Mouse (Mus musculus) left cerebral cortex, postnatal 10 days (tissue): Measurements from ENCODE around the gene S100a5. TPM values are rescaled to one million over a fixed set of nuclear protein-coding genes. Genes with fewer than 3 reads are reported as not detected.

Experiments used
- DNase-seq, 2 experiments: peaks; one replicate each; pipeline ENCODE4 v3.0.0; 2021 to 2022; ENCODE audit warnings: low spot score in 2 of 2, mixed read lengths in 1 of 2; ENCODE audit errors: extremely low spot score in 1 of 2
- intact Hi-C: fragments of 180-260 bp; cut with DNase I; formaldehyde crosslinking; loops from one replicate; pipeline ENCODE4 v1.15.1; 2025
- total RNA-seq, 2 experiments: library from RNA; stranded (reverse); gene quantifications; 2 replicates each; pipeline ENCODE4 v1.2.3; 2021

Gene S100a5
- total RNA-seq, 2 experiments from 2014 or later: not detected

DNA sequence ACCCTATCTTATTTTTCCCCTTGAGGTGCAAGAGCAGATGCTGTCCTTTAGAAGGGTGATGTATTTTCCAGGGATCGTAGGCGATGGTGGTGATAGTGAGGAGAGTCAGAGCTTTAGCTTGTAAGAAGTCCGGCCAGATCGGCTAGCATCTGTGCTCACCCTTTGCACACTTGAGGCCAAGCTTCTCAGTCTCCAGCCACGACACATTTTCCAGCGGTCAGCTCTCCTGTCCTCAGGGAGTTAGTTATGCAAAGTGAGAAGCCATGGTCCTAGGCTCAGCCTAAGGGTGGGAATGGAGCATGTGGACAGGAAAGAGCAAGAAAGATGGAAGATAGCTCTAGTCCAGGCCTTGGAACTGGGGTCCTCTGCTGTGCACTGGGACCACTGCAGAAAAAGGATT is 11.5 kb upstream of the S100a5 start:
- DNase-seq: no peak
- intact Hi-C loops: no loop called here

DNA sequence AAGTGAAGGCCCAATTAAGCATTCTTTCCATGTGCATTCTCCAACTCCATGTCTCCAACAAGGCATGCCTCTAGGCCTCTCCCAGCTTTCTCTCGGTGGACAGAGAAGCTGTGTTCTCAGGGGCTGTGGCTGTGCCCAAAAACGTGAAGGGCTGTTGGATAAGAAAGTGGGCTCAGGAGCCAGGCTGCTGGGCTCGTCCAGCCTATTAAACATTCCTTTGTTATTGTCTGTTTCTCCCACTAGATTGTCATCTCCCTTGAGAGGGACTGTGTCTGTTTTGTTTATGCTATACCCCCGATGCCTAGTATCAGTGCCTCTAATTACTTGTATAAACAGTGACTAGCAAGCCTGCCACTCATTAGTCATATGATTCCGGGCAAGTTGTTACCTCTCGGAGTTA is 10.6 kb upstream of the S100a5 start:
- no peak for DNase-seq
- intact Hi-C loops: no loop called here

DNA sequence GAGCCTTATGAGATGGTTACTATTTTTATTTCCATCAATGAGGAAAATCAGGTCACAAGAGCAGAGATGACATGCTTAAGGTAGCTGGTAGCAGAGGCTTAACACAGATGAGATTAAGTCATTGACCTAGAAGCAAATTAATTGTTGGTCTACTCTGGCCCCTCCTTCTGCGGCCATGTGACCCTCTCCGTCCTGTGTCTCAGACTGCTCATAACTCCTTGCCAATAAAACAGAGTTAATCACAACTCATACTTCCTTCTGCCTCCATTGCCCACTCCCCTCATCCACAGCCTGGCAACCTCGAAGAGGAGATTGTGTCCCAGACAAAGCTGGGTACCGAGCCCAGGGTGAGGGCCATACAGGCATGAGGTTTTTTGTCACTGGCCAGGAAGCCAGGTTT is 10.1 kb upstream of the S100a5 start:
- intact Hi-C loops: no loop called here
- no peak for DNase-seq

DNA sequence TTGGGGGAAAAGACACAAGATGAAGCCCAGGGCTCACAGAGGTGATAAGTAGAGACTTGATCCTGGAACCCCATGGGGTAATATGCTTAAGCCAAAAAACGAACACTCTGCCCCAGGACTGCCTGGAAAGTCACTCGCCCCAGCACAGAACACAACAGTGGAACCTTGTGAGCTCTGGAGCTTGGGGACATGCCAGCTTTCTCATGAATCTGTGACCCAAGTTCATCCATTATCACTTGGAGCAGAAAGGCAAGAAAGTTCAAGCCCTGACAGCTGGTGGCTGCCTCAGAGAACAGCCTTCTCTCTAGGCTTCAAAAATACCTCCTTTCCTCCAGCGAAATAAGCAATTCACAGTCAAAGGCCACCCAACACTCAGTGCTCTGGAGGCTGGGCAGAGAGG is 8.9 kb upstream of the S100a5 start:
- intact Hi-C loops: no loop called here
- no peak for DNase-seq

DNA sequence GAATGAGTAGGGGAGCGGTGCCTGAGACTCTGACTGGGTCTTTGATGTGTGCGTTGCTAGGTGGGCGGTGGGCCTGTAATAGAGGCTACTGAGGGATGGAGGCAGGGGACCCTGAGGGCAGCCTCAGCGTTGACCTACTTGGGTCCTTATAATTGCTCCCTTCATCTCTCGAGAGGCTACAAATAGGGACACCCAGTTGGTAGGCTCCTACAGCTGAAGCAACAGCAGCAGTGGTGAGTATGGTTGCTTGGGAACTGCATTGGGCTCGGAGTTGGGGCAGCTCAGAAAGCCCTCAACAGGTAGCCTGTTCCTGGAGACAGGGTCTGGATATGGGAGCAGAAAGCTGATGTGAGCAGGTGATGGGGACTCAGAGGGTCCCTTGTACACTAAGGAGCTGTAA is 8.3 kb upstream of the S100a5 start:
- DNase-seq: no peak
- intact Hi-C loops: no loop called here

DNA sequence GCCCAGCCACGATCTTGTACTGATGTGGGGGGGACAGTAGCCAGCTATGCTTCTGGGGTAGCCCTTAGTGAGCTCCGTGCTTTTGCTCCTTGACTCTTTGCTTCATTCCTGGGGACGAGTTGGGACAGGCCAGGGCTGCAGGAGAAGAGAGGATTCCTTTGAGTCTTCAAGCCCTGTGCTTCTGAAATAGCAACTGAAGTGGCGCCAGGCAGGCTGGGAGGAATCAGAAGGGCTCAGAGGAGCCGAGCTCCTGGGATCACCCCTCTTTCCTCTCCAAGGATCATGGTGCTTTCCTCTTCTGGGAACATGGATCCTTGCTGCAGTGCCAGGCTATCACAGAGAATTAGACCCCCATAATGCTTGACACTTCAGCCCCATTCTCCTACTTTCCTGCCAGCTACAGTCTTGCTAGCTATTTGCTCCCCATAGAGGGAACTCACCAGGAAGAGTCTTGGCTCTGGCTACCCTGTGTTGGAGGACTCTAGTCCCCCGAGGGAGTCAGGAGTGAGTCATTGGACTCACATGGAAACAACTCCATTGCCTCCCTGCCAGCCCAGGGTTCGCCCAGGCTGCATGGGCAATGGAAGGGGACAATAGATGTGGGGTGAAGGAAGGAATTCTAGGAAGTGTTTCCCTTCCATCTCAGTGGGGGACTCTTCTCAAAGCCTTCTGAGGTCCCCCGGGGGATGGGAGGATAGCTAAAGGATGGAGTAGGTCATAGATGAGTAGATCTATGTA is 7.7 kb upstream of the S100a5 start:
- intact Hi-C loops: no loop called here
- DNase-seq: no peak

DNA sequence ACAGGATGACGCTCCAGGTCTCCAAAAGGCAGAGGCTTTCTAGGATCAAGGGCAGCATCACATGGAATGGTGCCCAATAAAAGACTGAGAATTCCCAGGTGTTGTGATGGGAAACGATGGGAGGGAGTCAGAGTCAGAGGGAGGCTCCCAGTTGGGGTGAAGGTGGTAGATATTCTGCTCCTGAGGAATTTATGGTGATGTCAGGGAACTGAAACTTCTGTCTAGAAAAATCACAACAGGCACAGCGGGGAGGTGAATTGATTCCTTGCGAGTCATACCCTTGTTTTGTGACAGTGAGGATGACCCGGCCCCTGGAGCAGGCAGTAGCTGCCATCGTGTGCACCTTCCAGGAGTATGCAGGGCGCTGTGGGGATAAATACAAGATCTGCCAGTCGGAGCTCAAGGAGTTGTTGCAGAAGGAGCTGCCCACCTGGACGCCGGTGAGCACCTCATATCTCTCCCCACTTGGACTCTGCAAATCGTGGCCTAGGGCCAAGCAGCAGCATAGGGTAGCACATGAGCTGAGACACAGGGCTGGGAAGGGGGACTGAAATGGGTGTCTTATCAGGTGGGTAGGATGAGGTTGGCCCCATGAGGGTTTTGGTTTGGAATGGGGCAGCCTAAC is 6.7 kb upstream of the S100a5 start, which contains the start of gene Gm42674:
TSS of gene Gm42674 (plus strand) at position 419 of the 625 bp plus-strand sequence.
- DNase-seq: no peak
- intact Hi-C loops: no loop called here

DNA sequence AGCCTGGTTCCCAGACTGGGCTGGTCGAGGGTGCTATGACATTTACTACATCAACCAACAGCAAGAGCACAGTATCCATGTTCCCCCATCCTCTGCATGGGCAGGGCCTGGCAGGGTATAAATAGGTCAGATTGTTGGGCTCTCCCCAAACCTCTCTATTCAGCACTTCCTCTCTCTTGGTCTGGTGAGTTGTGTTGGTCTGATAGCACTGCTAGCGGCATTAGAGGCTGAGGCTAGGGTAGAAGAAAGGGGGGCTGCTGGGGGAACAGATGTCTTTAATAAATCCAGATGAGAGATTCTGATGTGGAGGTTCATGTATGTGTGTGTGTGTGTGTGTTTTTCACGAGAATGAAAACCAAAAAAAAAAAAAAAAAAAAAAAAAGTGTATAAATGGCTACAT is 4.7 kb upstream of the S100a5 start, which contains the start of gene S100a4:
TSS of gene S100a4 (plus strand) at position 149 of the 400 bp plus-strand sequence.
- intact Hi-C loops: no loop called here
- DNase-seq: no peak

DNA sequence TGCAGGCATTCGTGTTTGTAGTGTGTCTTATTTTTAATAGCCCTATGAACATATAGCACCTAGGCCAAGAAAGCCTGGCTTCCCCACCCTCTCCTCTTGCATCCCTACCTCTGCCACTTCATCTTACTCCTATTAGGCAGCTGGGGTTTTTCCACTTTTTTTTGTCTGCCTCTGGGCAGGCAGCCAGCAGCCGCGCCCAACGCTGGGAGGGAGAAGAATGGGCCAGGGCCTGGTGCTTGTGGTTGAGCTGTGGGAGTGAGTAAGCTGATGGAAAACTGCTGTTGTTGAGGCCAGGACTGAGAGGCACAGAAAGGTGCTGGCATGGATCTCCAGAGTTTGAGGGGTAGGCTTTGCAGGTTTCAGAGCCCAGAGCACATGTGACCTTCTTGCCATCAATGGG is 3.9 kb upstream of the S100a5 start:
- intact Hi-C loops: no loop called here
- peak in 1 of 2 experiments; percentile 76 for DNase-seq

DNA sequence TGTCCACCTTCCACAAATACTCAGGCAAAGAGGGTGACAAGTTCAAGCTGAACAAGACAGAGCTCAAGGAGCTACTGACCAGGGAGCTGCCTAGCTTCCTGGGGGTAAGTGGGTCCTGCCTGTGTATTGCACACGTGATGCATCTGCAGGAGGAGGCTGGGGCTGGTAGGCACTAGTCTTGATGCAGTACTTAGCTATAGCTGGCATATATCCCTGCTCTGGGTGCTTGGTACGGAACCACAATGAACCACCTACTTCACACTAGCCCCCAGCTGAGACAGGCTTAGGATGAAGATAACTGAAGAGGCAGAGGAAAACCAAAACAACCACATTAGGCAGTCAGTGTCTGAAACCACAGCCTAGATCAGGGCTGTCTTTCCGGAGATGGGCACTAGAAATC is 3.3 kb upstream of the S100a5 start:
- DNase-seq: no peak
- intact Hi-C loops: no loop called here

DNA sequence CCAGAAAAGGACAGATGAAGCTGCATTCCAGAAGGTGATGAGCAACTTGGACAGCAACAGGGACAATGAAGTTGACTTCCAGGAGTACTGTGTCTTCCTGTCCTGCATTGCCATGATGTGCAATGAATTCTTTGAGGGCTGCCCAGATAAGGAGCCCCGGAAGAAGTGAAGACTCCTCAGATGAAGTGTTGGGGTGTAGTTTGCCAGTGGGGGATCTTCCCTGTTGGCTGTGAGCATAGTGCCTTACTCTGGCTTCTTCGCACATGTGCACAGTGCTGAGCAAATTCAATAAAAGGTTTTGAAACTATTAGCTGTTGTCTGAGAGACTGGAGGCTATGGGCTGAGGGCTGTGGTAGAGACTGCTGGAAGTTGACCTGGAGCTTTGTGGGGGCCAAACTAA is 2.6 kb upstream of the S100a5 start:
- intact Hi-C loops: no loop called here
- no peak for DNase-seq

DNA sequence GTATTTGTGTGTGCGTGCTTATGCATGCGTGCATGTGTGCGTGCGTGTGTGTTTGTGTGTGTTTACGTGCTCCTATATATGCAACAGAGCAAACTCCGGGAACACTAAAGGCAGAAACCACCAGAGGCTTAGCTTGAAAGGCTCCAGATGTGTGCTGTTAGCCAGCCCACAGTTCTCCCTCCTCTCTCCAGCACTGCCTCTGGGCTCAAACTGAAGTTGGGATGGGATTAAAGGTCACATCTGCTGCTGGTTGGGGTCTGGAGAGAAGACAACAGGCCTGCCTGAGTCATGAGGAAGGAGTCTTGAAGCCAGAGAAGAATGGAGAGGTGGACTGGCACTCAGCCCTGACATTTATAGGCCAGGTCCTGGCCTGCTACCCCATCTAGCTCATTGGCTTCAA is 2.1 kb upstream of the S100a5 start:
- no peak for DNase-seq
- intact Hi-C loops: no loop called here

DNA sequence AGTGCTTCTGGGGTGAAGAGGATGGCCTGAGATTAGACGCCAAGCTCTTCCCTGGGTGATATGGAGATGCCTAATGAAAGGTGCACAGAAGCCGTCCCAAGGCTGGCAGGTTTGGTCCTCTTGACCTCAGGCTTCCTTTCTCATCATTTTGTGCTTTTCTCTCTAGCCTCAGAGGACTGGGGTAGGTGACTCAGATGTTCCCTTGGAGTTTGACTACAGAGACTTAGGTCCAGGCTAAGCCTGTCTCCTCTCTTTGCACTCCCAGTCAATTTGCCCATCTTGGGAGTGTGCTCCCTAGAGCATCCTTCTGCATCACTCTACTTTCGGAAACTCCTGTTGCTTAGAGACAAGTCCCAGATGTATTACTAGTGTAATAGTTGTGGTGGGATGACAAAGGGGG is 962 bp upstream of the S100a5 start:
- DNase-seq: no peak
- intact Hi-C loops: no loop called here

DNA sequence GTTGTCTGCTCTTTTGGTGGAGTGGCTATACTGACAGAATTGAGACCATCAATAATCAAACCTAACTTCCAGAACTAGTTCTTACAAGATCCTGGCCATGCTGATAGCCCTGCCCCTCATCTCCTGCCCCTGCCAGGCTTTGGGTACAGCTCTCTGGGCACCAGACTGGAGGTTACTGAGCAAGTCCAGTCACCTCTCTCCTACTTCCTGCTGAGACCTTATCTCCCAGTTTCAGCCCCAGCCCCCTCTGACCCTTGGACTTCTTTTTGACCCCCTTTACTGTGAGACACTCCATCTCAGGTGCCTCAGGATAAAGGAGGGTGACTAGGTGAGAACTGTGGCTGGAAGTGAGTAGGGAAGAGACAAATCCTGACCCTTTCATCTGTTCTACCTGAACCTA is 779 bp downstream of the S100a5 start:
- intact Hi-C loops: no loop called here
- no peak for DNase-seq

DNA sequence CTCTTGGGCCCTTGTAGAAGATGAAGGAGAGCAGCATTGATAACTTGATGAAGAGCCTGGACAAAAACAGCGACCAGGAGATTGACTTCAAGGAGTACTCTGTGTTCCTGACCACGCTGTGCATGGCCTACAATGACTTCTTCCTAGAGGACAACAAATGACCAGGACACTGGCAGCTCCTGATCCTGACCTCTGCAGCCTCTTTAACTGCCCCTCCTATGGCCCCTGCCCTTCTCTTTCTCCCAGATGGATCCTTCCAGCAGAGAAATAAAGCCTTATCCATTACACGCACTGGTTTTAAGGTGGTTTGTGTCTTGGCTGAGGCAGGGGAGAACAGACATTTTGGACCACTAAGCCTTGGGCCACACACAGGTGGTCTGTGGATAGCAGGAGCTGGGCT is 3.2 kb downstream of the S100a5 start:
- intact Hi-C loops: no loop called here
- no peak for DNase-seq

DNA sequence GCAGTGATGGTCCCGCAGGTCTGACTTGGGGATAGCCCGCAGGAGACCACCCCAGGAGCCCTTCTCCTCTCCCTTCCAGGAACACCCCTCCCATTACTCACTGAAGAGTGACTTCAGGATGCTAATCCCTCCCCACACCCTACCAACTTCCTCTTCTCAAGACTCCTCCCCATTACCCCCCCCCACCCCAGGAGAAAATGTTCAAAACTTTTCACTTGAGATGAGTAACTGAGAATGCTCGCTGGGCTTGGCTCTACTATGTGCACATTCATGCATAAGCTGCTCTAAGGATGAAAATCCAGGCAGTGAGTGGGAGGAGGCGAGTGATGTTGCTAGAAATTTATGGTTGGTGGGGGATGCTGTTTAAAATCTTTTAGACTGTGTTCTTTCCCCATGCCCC is 3.7 kb downstream of the S100a5 start:
- no peak for DNase-seq
- intact Hi-C loops: no loop called here

DNA sequence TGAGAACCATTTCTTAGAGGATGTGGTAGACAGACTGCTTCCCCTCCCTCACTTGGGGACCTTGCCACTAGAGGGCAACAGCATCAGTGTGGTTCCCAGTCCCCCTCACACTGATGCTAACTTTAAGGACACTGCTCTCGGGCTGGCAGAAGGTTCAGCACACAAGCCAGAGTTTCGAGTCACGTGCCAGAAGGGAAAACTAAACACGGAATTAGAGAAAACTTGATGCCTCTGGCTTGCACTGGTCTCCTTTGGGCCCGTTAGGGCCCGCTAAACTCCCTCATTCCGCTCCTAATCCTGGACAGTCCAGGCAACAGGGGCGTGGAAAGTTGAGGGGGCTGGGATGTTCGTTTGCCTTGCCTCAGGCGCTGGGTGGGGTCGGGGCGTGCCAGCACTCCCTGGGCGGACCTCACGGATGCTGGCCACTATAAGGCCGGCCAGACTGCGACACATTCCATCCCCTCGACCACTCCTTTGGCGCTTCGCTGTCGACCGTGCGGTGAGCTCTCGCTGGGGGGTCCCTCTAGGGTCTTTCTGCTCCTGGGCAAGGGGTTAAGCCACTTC is 4.5 kb downstream of the S100a5 start, which contains the start of gene S100a6:
TSS of gene S100a6 (plus strand) at position 155 of the 564 bp plus-strand sequence.
- DNase-seq: peak; percentile 41 to 75
- intact Hi-C loops: no loop called here

DNA sequence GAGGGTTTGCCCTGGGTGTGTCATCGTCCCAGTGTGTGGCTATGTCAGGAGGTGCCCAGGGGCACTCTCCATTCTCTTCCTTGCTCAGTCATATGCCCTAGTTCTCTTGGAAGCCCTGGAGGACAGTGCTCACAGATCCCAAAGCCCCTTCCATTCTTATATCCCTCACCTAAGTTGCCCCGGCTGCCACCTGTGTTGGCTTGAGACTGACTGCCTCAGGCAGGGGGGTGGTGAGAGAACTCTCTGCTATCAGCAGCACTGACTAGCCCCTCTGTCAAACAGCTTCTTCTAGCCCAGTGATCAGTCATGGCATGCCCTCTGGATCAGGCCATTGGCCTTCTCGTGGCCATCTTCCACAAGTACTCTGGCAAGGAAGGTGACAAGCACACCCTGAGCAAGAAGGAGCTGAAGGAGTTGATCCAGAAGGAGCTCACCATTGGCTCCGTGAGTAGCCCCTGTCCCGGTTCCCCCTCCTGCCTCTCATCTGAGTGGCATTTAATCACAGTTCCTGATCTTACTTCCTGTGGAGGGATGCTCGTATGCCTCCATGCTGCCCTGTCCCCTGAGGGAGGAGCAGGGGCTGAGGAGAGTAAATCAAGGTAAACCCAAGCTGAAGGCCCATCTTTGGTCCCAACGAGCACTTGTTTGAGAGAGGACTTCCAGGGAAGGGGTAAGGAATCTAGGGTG is 5.3 kb downstream of the S100a5 start:
- intact Hi-C loops: no loop called here

DNA sequence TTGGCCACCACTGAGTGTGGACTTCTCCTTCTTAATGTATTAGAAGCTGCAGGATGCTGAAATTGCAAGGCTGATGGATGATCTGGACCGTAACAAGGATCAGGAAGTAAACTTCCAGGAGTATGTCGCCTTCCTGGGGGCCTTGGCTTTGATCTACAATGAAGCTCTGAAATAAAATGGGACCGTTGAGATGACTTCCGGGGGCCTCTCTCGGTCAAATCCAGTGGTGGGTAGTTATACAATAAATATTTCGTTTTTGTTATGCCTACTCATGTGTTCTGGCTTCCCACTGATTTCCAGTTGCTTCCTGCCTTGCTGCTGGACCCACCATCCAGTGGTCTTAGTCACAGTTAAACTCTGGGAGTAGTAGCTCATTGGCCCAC is 5.8 kb downstream of the S100a5 start:
- no peak for DNase-seq
- intact Hi-C loops: no loop called here

More for the DNA sequence above, 5.3 kb downstream of the S100a5 start:
- no peak for DNase-seq
